8 mouse cellular contexts compared by ENCODE assay signal in genomic region chr9:57148144-57148878, GRCm38 (mm10). TPM values are rescaled to one million over a fixed set of nuclear protein-coding genes. Genes with fewer than 3 reads are reported as not detected.
DNase-seq lines count a peak whose midpoint lies in the region; ATAC-seq and TF ChIP-seq lines count a peak whose summit lies in the region.

Neil1 (minus strand) TSS chr9:57148305.

- peak within 1 kb of the TSS; percentile 67 for H3K9ac ChIP-seq in forebrain, embryonic 14.5 days (ENCODE audit: low read length)
- peak within 1 kb of the TSS; percentile 66 for H3K9ac ChIP-seq in liver, embryonic 16.5 days (ENCODE audit: low read depth, low read length)
- H3K9ac ChIP-seq in neural tube, embryonic 12.5 days: peak within 1 kb of the TSS; percentile 67
- peak within 1 kb of the TSS; percentile 77 for H3K9ac ChIP-seq in stomach, postnatal 0 days (ENCODE audit: low read length)

- intact Hi-C loops in heart, postnatal 14 days (cut with DNase I): no loop called here

- peaks cover 23% of the 10 kb centered on the region for H3K36me3 ChIP-seq in G1E (replicated peaks)
- H3K36me3 ChIP-seq in forebrain, embryonic 14.5 days (ENCODE audit: control insufficient read depth, insufficient read depth, low read length): peaks cover 9% of the 10 kb centered on the region; the same call in 1 of the 2 replicates
- H3K36me3 ChIP-seq in liver, embryonic 16.5 days (ENCODE audit: control insufficient read depth, insufficient read depth): no peaks in the 10 kb centered on the region
- peaks cover 3% of the 10 kb centered on the region; the same call in 1 of the 2 replicates for H3K36me3 ChIP-seq in neural tube, embryonic 12.5 days
- no peaks in the 10 kb centered on the region for H3K36me3 ChIP-seq in stomach, postnatal 0 days (ENCODE audit: control insufficient read depth, insufficient read depth, low read length)

- TF ChIP-seq EP300 in stomach, postnatal 0 days (optimal IDR thresholded peaks at IDR 0.05): peak; percentile 78

- peak within 1 kb of the TSS; percentile 86 for H3K27ac ChIP-seq in forebrain, embryonic 14.5 days (ENCODE audit: low read depth, low read length)
- H3K27ac ChIP-seq in liver, embryonic 16.5 days (ENCODE audit: low read length): peak within 1 kb of the TSS; percentile 65
- peak within 1 kb of the TSS; percentile 69 for H3K27ac ChIP-seq in neural tube, embryonic 12.5 days
- peak within 1 kb of the TSS; percentile 93 for H3K27ac ChIP-seq in stomach, postnatal 0 days (replicated peaks)

- DNase-seq in G1E (ENCODE audit: low spot score): peak; percentile 82
- DNase-seq in cerebellum, adult 11-12 months: peak; percentile 92
- peak; percentile 97 for DNase-seq in forebrain, embryonic 14.5 days (ENCODE audit: low spot score)
- peak; percentile 81 to 83 for DNase-seq in heart, postnatal 14 days
- peak; percentile 76 for DNase-seq in large intestine, adult 2 months (ENCODE audit: low read depth, low spot score)
- DNase-seq in stomach, postnatal 0 days (ENCODE audit: low spot score): peak; percentile 87

- peak; percentile 77 for ATAC-seq in G1E (ENCODE audit: extremely low read depth, insufficient number of reproducible peaks, low FRiP score, poor library complexity, severe bottlenecking)
- peak; percentile 94 for ATAC-seq in forebrain, embryonic 14.5 days
- ATAC-seq in liver, embryonic 16.5 days (ENCODE audit: low read depth): peak; percentile 85
- peak; percentile 90 for ATAC-seq in neural tube, embryonic 12.5 days (ENCODE audit: low FRiP score, low read depth)
- peak; percentile 94 for ATAC-seq in stomach, postnatal 0 days (ENCODE audit: low FRiP score, low TSS enrichment)

- H3K4me2 ChIP-seq in forebrain, embryonic 14.5 days (ENCODE audit: low read length): peak within 1 kb of the TSS; percentile 54
- peak within 1 kb of the TSS; percentile 65 for H3K4me2 ChIP-seq in liver, embryonic 16.5 days (ENCODE audit: low read depth, low read length)
- peak within 1 kb of the TSS; percentile 82 for H3K4me2 ChIP-seq in neural tube, embryonic 12.5 days (replicated peaks)
- H3K4me2 ChIP-seq in stomach, postnatal 0 days (replicated peaks; ENCODE audit: low read depth): peak within 1 kb of the TSS; percentile 84

- H3K27me3 ChIP-seq in G1E (ENCODE audit: insufficient read depth, low read length): no peaks in the 10 kb centered on the region
- no peaks in the 10 kb centered on the region for H3K27me3 ChIP-seq in forebrain, embryonic 14.5 days (replicated peaks; ENCODE audit: control insufficient read depth, insufficient read depth, low read length)
- H3K27me3 ChIP-seq in liver, embryonic 16.5 days (ENCODE audit: control insufficient read depth, insufficient read depth, low read depth, low read length): no peaks in the 10 kb centered on the region
- H3K27me3 ChIP-seq in neural tube, embryonic 12.5 days (replicated peaks): no peaks in the 10 kb centered on the region
- H3K27me3 ChIP-seq in stomach, postnatal 0 days (ENCODE audit: control insufficient read depth, insufficient read depth, low read length): no peaks in the 10 kb centered on the region

- no peak for TF ChIP-seq CTCF in G1E (IDR thresholded peaks at IDR 0.05; ENCODE audit: low read depth, low read length)
- peak; percentile 56 for TF ChIP-seq CTCF in stomach, postnatal 0 days (IDR thresholded peaks at IDR 0.05; ENCODE audit: low read depth)

- under 1% methylated on average over 27 of the region's 27 CpGs for WGBS in forebrain, embryonic 14.5 days
- WGBS in large intestine, adult 2 months: 1% methylated on average over 27 of the region's 27 CpGs
- under 1% methylated on average over 27 of the region's 27 CpGs for WGBS in liver, embryonic 16.5 days (ENCODE audit: insufficient replicate concordance)
- 3% methylated on average over 27 of the region's 27 CpGs for WGBS in neural tube, embryonic 12.5 days
- WGBS in stomach, postnatal 0 days: 1% methylated on average over 27 of the region's 27 CpGs

- H3K4me1 ChIP-seq in G1E (ENCODE audit: insufficient read depth, low read depth, low read length): peaks cover 28% of the 10 kb centered on the region
- H3K4me1 ChIP-seq in forebrain, embryonic 14.5 days (ENCODE audit: control insufficient read depth, insufficient read depth, low read length): peaks cover 11% of the 10 kb centered on the region
- peaks cover 8% of the 10 kb centered on the region for H3K4me1 ChIP-seq in liver, embryonic 16.5 days (ENCODE audit: control insufficient read depth, low read depth, low read length)
- peaks cover 18% of the 10 kb centered on the region for H3K4me1 ChIP-seq in neural tube, embryonic 12.5 days
- peaks cover 3% of the 10 kb centered on the region; the same call in 1 of the 2 replicates for H3K4me1 ChIP-seq in stomach, postnatal 0 days (replicated peaks; ENCODE audit: control insufficient read depth, insufficient read depth)

- peak within 1 kb of the TSS; percentile 72 for H3K4me3 ChIP-seq in G1E (ENCODE audit: low read depth, low read length)
- H3K4me3 ChIP-seq in forebrain, embryonic 14.5 days (ENCODE audit: low read depth, low read length): peak within 1 kb of the TSS; percentile 51
- H3K4me3 ChIP-seq in liver, embryonic 16.5 days (ENCODE audit: low read depth, low read length): peak within 1 kb of the TSS; percentile 62
- H3K4me3 ChIP-seq in neural tube, embryonic 12.5 days: peak within 1 kb of the TSS; percentile 49
- H3K4me3 ChIP-seq in stomach, postnatal 0 days (ENCODE audit: low read depth, low read length): peak within 1 kb of the TSS; percentile 52

- H3K9me3 ChIP-seq in G1E (replicated peaks): no peaks in the 10 kb centered on the region
- no peaks in the 10 kb centered on the region for H3K9me3 ChIP-seq in forebrain, embryonic 14.5 days (replicated peaks; ENCODE audit: control insufficient read depth, low read length)
- no peaks in the 10 kb centered on the region for H3K9me3 ChIP-seq in liver, embryonic 16.5 days (replicated peaks; ENCODE audit: control insufficient read depth, low read length)
- H3K9me3 ChIP-seq in neural tube, embryonic 12.5 days: no peaks in the 10 kb centered on the region
- no peaks in the 10 kb centered on the region for H3K9me3 ChIP-seq in stomach, postnatal 0 days (ENCODE audit: control insufficient read depth, low read length)

RNA-seq across cellular contexts. Expression of gene Neil1, which starts in this region (rescaled TPM):
- total RNA-seq in G1E (2014; fragmentation: Nextera tagmentation): 0.58 and 3.0 TPM in 2 replicates
- 2.1 and 2.6 TPM in 2 replicates for total RNA-seq in G1E (2017)
- 9.3 and 10.7 TPM in 2 replicates for polyA plus RNA-seq in G1E (2012)
- polyA plus RNA-seq in forebrain, embryonic 14.5 days (2014; fragmentation: Nextera tagmentation; extraction: Ambion mirVana): 5.5 and 7.0 TPM in 2 replicates
- 1 to 10 TPM; 4.9 to 5.0 TPM for total RNA-seq in heart, postnatal 14 days (2021)
- 12.0 and 12.8 TPM in 2 replicates for polyA plus RNA-seq in large intestine, adult 2 months (2012; rRNA removed)
- polyA plus RNA-seq in liver, embryonic 16.5 days (2015; fragmentation: Nextera tagmentation; extraction: Ambion mirVana): 1.9 and 2.3 TPM in 2 replicates
- 8.5 and 9.1 TPM in 2 replicates for polyA plus RNA-seq in neural tube, embryonic 12.5 days (2016; fragmentation: Nextera tagmentation; extraction: Ambion mirVana)
- polyA plus RNA-seq in stomach, postnatal 0 days (2015; fragmentation: Nextera tagmentation; extraction: Ambion mirVana): 4.7 and 5.2 TPM in 2 replicates

Comparison
In these comparisons a context has a peak if more than half of its experiments do, and no peak if none do; other contexts are left out.
1. Peak in every context shown above with its lines: DNase-seq, ATAC-seq, H3K4me3 ChIP-seq and H3K27ac ChIP-seq.